Mouse (Mus musculus) liver, adult 10 weeks (tissue): ENCODE data around the gene Gm19965. TPM values are rescaled to one million over a fixed set of nuclear protein-coding genes. Genes with fewer than 3 reads are reported as not detected.

Experiments
- polyA plus RNA-seq: library from polyadenylated mRNA; stranded (reverse); fragments of 350-450 nt; fragmentation: Illumina TruSeq; extraction: RNeasy Lipid Tissue Mini Kit (QIAGEN cat#74804); gene quantifications from one replicate; pipeline ENCODE4 v1.2.3, GENCODE M21; 2014; ENCODE audit warnings: low read depth, low replicate concordance

Gene Gm19965
- polyA plus RNA-seq, result not detected

GRCm38 (mm10) chr1:116802683-116803082, at the start of gene Gm19965:
Gene Gm19965, plus strand, starts transcription at chr1:116802983.

